Mouse (Mus musculus): ENCODE data around the gene Gpr87. TPM values are rescaled to one million over a fixed set of nuclear protein-coding genes. Genes with fewer than 3 reads are reported as not detected.
A peak's percentile ranks its signal among the peaks of the same experiment; 100 is the strongest.

Gpr87 gene
- not detected in 2 replicates for polyA plus RNA-seq (2012; rRNA removed)

GRCm38 (mm10) chr3:59194938-59195337 lies at the start of gene Gpr87:
Gene Gpr87 (minus strand): TSS chr3:59195104.
- TF ChIP-seq CTCF (IDR thresholded peaks at IDR 0.05; ENCODE audit: borderline replicate concordance, insufficient read depth, low read depth, low read length) (no peak), POLR2A (IDR thresholded peaks at IDR 0.05; ENCODE audit: borderline replicate concordance, insufficient read depth, low read length) (no peak)
- Histone ChIP-seq H3K27ac (ENCODE audit: insufficient read depth, low read length) (no peak within 1 kb of the TSS), H3K4me1 (ENCODE audit: control insufficient read depth, insufficient read depth, low read length) (peaks cover 5% of the 10 kb centered on the region), H3K27me3 (ENCODE audit: control insufficient read depth, insufficient read depth, low read length) (no peaks in the 10 kb centered on the region), H3K4me3 (replicated peaks; ENCODE audit: insufficient read depth, low read depth, low read length) (no peak within 1 kb of the TSS)
- WGBS: 92% methylated on average over 7 of the region's 7 CpGs
- DNase-seq: no peak

GRCm38 (mm10) chr3:59243384-59243783 lies 48.5 kb upstream of the Gpr87 start:
- TF ChIP-seq CTCF (IDR thresholded peaks at IDR 0.05; ENCODE audit: borderline replicate concordance, insufficient read depth, low read depth, low read length) (no peak), POLR2A (IDR thresholded peaks at IDR 0.05; ENCODE audit: borderline replicate concordance, insufficient read depth, low read length) (no peak)
- peak; percentile 60 to 67 for DNase-seq
- 41% methylated on average over 6 of the region's 6 CpGs for WGBS
- Histone ChIP-seq H3K27me3 (ENCODE audit: control insufficient read depth, insufficient read depth, low read length) (no peaks in the 10 kb centered on the region), H3K27ac (ENCODE audit: insufficient read depth, low read length) (peak overlapping the region; percentile 26; the same call in 1 of the 2 replicates), H3K4me3 (replicated peaks; ENCODE audit: insufficient read depth, low read depth, low read length) (no peak overlapping the region), H3K4me1 (ENCODE audit: control insufficient read depth, insufficient read depth, low read length) (no peaks in the 10 kb centered on the region; the same call in 1 of the 2 replicates)

GRCm38 (mm10) chr3:59234878-59235277 lies 40.0 kb upstream of the Gpr87 start:
- no peak for DNase-seq
- TF ChIP-seq CTCF (IDR thresholded peaks at IDR 0.05; ENCODE audit: borderline replicate concordance, insufficient read depth, low read depth, low read length): no peak
- no peak for TF ChIP-seq POLR2A (IDR thresholded peaks at IDR 0.05; ENCODE audit: borderline replicate concordance, insufficient read depth, low read length)
- Histone ChIP-seq H3K27me3 (ENCODE audit: control insufficient read depth, insufficient read depth, low read length) (no peaks in the 10 kb centered on the region), H3K4me1 (ENCODE audit: control insufficient read depth, insufficient read depth, low read length) (no peaks in the 10 kb centered on the region), H3K27ac (ENCODE audit: insufficient read depth, low read length) (no peak overlapping the region), H3K4me3 (replicated peaks; ENCODE audit: insufficient read depth, low read depth, low read length) (no peak overlapping the region)
- 78% methylated on average over 5 of the region's 5 CpGs for WGBS

- H3K4me1 ChIP-seq (ENCODE audit: control insufficient read depth, insufficient read depth, low read length): no peaks in the 10 kb centered on the region
- no peak for DNase-seq
- H3K27ac ChIP-seq (ENCODE audit: insufficient read depth, low read length): no peak overlapping the region
- H3K27me3 ChIP-seq (ENCODE audit: control insufficient read depth, insufficient read depth, low read length): no peaks in the 10 kb centered on the region
- TF ChIP-seq POLR2A (IDR thresholded peaks at IDR 0.05; ENCODE audit: borderline replicate concordance, insufficient read depth, low read length) (no peak), CTCF (IDR thresholded peaks at IDR 0.05; ENCODE audit: borderline replicate concordance, insufficient read depth, low read depth, low read length) (no peak)
- WGBS: 72% methylated on average over 3 of the region's 3 CpGs
- no peak overlapping the region for H3K4me3 ChIP-seq (replicated peaks; ENCODE audit: insufficient read depth, low read depth, low read length)
Measured at GRCm38 (mm10) chr3:59230912-59231311, 36.0 kb upstream of the Gpr87 start.

GRCm38 (mm10) chr3:59228730-59229551 lies 34.0 kb upstream of the Gpr87 start:
- Histone ChIP-seq H3K4me1 (ENCODE audit: control insufficient read depth, insufficient read depth, low read length) (no peaks in the 10 kb centered on the region), H3K27ac (ENCODE audit: insufficient read depth, low read length) (no peak overlapping the region; the same call in 1 of the 2 replicates), H3K4me3 (replicated peaks; ENCODE audit: insufficient read depth, low read depth, low read length) (no peak overlapping the region), H3K27me3 (ENCODE audit: control insufficient read depth, insufficient read depth, low read length) (no peaks in the 10 kb centered on the region)
- WGBS: 53% methylated on average over 10 of the region's 10 CpGs
- TF ChIP-seq CTCF (IDR thresholded peaks at IDR 0.05; ENCODE audit: borderline replicate concordance, insufficient read depth, low read depth, low read length): no peak
- no peak for TF ChIP-seq POLR2A (IDR thresholded peaks at IDR 0.05; ENCODE audit: borderline replicate concordance, insufficient read depth, low read length)
- no peak for DNase-seq

- Histone ChIP-seq H3K4me3 (replicated peaks; ENCODE audit: insufficient read depth, low read depth, low read length) (no peak overlapping the region), H3K4me1 (ENCODE audit: control insufficient read depth, insufficient read depth, low read length) (no peaks in the 10 kb centered on the region), H3K27me3 (ENCODE audit: control insufficient read depth, insufficient read depth, low read length) (no peaks in the 10 kb centered on the region), H3K27ac (ENCODE audit: insufficient read depth, low read length) (no peak overlapping the region)
- no peak for DNase-seq
- TF ChIP-seq POLR2A (IDR thresholded peaks at IDR 0.05; ENCODE audit: borderline replicate concordance, insufficient read depth, low read length): no peak
- no peak for TF ChIP-seq CTCF (IDR thresholded peaks at IDR 0.05; ENCODE audit: borderline replicate concordance, insufficient read depth, low read depth, low read length)
- WGBS: over 99% methylated on average over 9 of the region's 9 CpGs
Measured at GRCm38 (mm10) chr3:59227696-59228095, 32.8 kb upstream of the Gpr87 start.

GRCm38 (mm10) chr3:59225411-59225810 lies 30.5 kb upstream of the Gpr87 start:
- TF ChIP-seq CTCF (IDR thresholded peaks at IDR 0.05; ENCODE audit: borderline replicate concordance, insufficient read depth, low read depth, low read length) (no peak), POLR2A (IDR thresholded peaks at IDR 0.05; ENCODE audit: borderline replicate concordance, insufficient read depth, low read length) (no peak)
- DNase-seq: no peak
- H3K4me3 ChIP-seq (replicated peaks; ENCODE audit: insufficient read depth, low read depth, low read length): no peak overlapping the region
- H3K4me1 ChIP-seq (ENCODE audit: control insufficient read depth, insufficient read depth, low read length): no peaks in the 10 kb centered on the region
- H3K27ac ChIP-seq (ENCODE audit: insufficient read depth, low read length): no peak overlapping the region
- no peaks in the 10 kb centered on the region for H3K27me3 ChIP-seq (ENCODE audit: control insufficient read depth, insufficient read depth, low read length)

- 94% methylated on average over 2 of the region's 2 CpGs for WGBS
Measured at GRCm38 (mm10) chr3:59222303-59222702, 27.4 kb upstream of the Gpr87 start.

More at GRCm38 (mm10) chr3:59222303-59222702, 27.4 kb upstream of the Gpr87 start:
- Histone ChIP-seq H3K27me3 (ENCODE audit: control insufficient read depth, insufficient read depth, low read length) (no peaks in the 10 kb centered on the region), H3K4me1 (ENCODE audit: control insufficient read depth, insufficient read depth, low read length) (no peaks in the 10 kb centered on the region), H3K4me3 (replicated peaks; ENCODE audit: insufficient read depth, low read depth, low read length) (no peak overlapping the region), H3K27ac (ENCODE audit: insufficient read depth, low read length) (no peak overlapping the region)
- TF ChIP-seq CTCF (IDR thresholded peaks at IDR 0.05; ENCODE audit: borderline replicate concordance, insufficient read depth, low read depth, low read length) (no peak), POLR2A (IDR thresholded peaks at IDR 0.05; ENCODE audit: borderline replicate concordance, insufficient read depth, low read length) (no peak)
- DNase-seq: no peak
